Mouse (Mus musculus) MEL (cell line): ENCODE results near the gene Cysrt1. TPM values are rescaled to one million over a fixed set of nuclear protein-coding genes. Genes with fewer than 3 reads are reported as not detected.

Experiments
- CHD1 ChIP-seq: IDR thresholded peaks from 2 replicates; pipeline ENCODE4 v1.6.1; 2012; ENCODE audit warnings: low read depth, mild to moderate bottlenecking, inconsistent platforms, low read length, improper control_type of control experiment
- SIN3A ChIP-seq: IDR thresholded peaks from 2 replicates; pipeline ENCODE4 v1.6.1; 2012; ENCODE audit warnings: low read length, improper control_type of control experiment, inconsistent platforms
- polyA plus RNA-seq, 2 experiments: library from polyadenylated mRNA; stranded (reverse) in 1 of 2; unstranded in 1 of 2; fragments of >175 nt in 1 of 2; fragments of >200 nt in 1 of 2; gene quantifications; 2 replicates each; pipeline versions ENCODE4 v1.2.1 to v1.2.4; 2012; ENCODE audit warnings: low replicate concordance in 2 of 2, low read depth in 1 of 2; ENCODE audit not compliant: insufficient read length in 2 of 2, insufficient read depth in 1 of 2, missing spikeins in 1 of 2
- total RNA-seq: library from RNA; depleted of rRNA; stranded (reverse); fragments of 300-350 nt; gene quantifications from 2 replicates; pipeline ENCODE4 v1.2.3, GENCODE M21; 2012; rRNA removed

The Cysrt1 gene
- total and polyA plus RNA-seq, 3 experiments: 0.15 to 0.19 TPM; not detected in 1

GRCm38 (mm10) chr2:25193330-25193770, 48.9 kb downstream of the Cysrt1 start (continued):
- TF ChIP-seq SIN3A (peak; percentile 95), CHD1 (no peak)

Other genes with a start within 250 kb of the Cysrt1 start
Only the 30 nearest of the 31 such genes appear.
- 10.9 and 13.3 TPM in 2 replicates for gene Nsmf, start 188.1 kb downstream of the Cysrt1 start, total RNA-seq
- 10 to 100 TPM in 1 of 2 experiments, not detected in 1; 25.8 TPM for gene Nsmf, start 188.1 kb downstream of the Cysrt1 start, polyA plus RNA-seq
- not detected in 2 replicates for gene Entpd8, start 162.1 kb downstream of the Cysrt1 start, total RNA-seq
- gene Entpd8, start 162.1 kb downstream of the Cysrt1 start, polyA plus RNA-seq: not detected
- gene Noxa1, start 147.3 kb downstream of the Cysrt1 start, total RNA-seq: 0.08 TPM in 1 of 2 replicates, not detected in the other
- gene Noxa1, start 147.3 kb downstream of the Cysrt1 start, polyA plus RNA-seq: under 1 TPM in 1 of 2 experiments, not detected in 1; 0.10 TPM
- 6.3 and 6.5 TPM in 2 replicates for gene Nrarp, start 61.7 kb downstream of the Cysrt1 start, total RNA-seq
- gene Nrarp, start 61.7 kb downstream of the Cysrt1 start, polyA plus RNA-seq: 10 to 100 TPM in 1 of 2 experiments, not detected in 1; 12.3 TPM
- gene Tor4a, start 45.6 kb downstream of the Cysrt1 start, total RNA-seq: 7.6 and 9.1 TPM in 2 replicates
- 10 to 100 TPM in 1 of 2 experiments, not detected in 1; 13.7 TPM for gene Tor4a, start 45.6 kb downstream of the Cysrt1 start, polyA plus RNA-seq
- 62.9 and 63.1 TPM in 2 replicates for gene Nelfb, start 31.0 kb downstream of the Cysrt1 start, total RNA-seq
- 10 to 100 TPM in 1 of 2 experiments, not detected in 1; 83.5 TPM for gene Nelfb, start 31.0 kb downstream of the Cysrt1 start, polyA plus RNA-seq
- not detected in 2 replicates for gene Stpg3, start 27.8 kb downstream of the Cysrt1 start, total RNA-seq
- gene Stpg3, start 27.8 kb downstream of the Cysrt1 start, polyA plus RNA-seq: under 1 TPM in 1 of 2 experiments, not detected in 1; 0.07 TPM
- gene Fam166a, start 23.7 kb downstream of the Cysrt1 start, total RNA-seq: 1.1 TPM in 1 of 2 replicates, not detected in the other
- gene Fam166a, start 23.7 kb downstream of the Cysrt1 start, polyA plus RNA-seq: 10 to 100 TPM in 1 of 2 experiments, not detected in 1; 15.6 TPM
- gene Tubb4b, start 17.8 kb downstream of the Cysrt1 start, total RNA-seq: 979 and 1,089 TPM in 2 replicates
- 1,000 to 10,000 TPM in 1 of 2 experiments, 100 to 1,000 TPM in 1; 183 to 1,037 TPM for gene Tubb4b, start 17.8 kb downstream of the Cysrt1 start, polyA plus RNA-seq
- 0.04 TPM in 1 of 2 replicates, not detected in the other for gene Slc34a3, start 8.1 kb downstream of the Cysrt1 start, total RNA-seq
- gene Slc34a3, start 8.1 kb downstream of the Cysrt1 start, polyA plus RNA-seq: under 1 TPM in 1 of 2 experiments, not detected in 1; 0.03 TPM
- gene Rnf224, start 5.7 kb downstream of the Cysrt1 start, total RNA-seq: not detected in 2 replicates
- under 1 TPM in 1 of 2 experiments, not detected in 1; 0.10 TPM for gene Rnf224, start 5.7 kb downstream of the Cysrt1 start, polyA plus RNA-seq
- 6.0 and 7.4 TPM in 2 replicates for gene Rnf208, start 197 bp downstream of the Cysrt1 start, total RNA-seq
- 10 to 100 TPM in 1 of 2 experiments, not detected in 1; 21.8 TPM for gene Rnf208, start 197 bp downstream of the Cysrt1 start, polyA plus RNA-seq
- gene AL732309.1, start 4.4 kb upstream of the Cysrt1 start, total RNA-seq: 8.2 and 11.5 TPM in 2 replicates
- gene AL732309.1, start 4.4 kb upstream of the Cysrt1 start, polyA plus RNA-seq: 1 to 10 TPM in 1 of 2 experiments, not detected in 1; 4.8 TPM
- gene Tmem203, start 13.0 kb upstream of the Cysrt1 start, total RNA-seq: 8.1 and 8.4 TPM in 2 replicates
- gene Tmem203, start 13.0 kb upstream of the Cysrt1 start, polyA plus RNA-seq: 10 to 100 TPM in 1 of 2 experiments, not detected in 1; 17.0 TPM
- 26.1 and 32.9 TPM in 2 replicates for gene Tprn, start 20.2 kb upstream of the Cysrt1 start, total RNA-seq
- gene Tprn, start 20.2 kb upstream of the Cysrt1 start, polyA plus RNA-seq: 10 to 100 TPM in 1 of 2 experiments, not detected in 1; 50.8 TPM
- 194 and 226 TPM in 2 replicates for gene Ssna1, start 30.0 kb upstream of the Cysrt1 start, total RNA-seq
- 100 to 1,000 TPM in 1 of 2 experiments, not detected in 1; 158 TPM for gene Ssna1, start 30.0 kb upstream of the Cysrt1 start, polyA plus RNA-seq
- 9.8 and 10.3 TPM in 2 replicates for gene Anapc2, start 30.0 kb upstream of the Cysrt1 start, total RNA-seq
- gene Anapc2, start 30.0 kb upstream of the Cysrt1 start, polyA plus RNA-seq: 10 to 100 TPM in 1 of 2 experiments, not detected in 1; 67.0 TPM
- gene Tmem210, start 45.7 kb upstream of the Cysrt1 start, total RNA-seq: not detected in 2 replicates
- gene Tmem210, start 45.7 kb upstream of the Cysrt1 start, polyA plus RNA-seq: not detected
- gene Lrrc26, start 47.5 kb upstream of the Cysrt1 start, total RNA-seq: not detected in 2 replicates
- not detected for gene Lrrc26, start 47.5 kb upstream of the Cysrt1 start, polyA plus RNA-seq
- gene Grin1, start 76.7 kb upstream of the Cysrt1 start, total RNA-seq: not detected in 2 replicates
- gene Grin1, start 76.7 kb upstream of the Cysrt1 start, polyA plus RNA-seq: under 1 TPM in 1 of 2 experiments, not detected in 1; 0.07 TPM
- gene Man1b1, start 89.9 kb upstream of the Cysrt1 start, total RNA-seq: 37.7 and 49.6 TPM in 2 replicates
- 10 to 100 TPM in 1 of 2 experiments, not detected in 1; 50.1 TPM for gene Man1b1, start 89.9 kb upstream of the Cysrt1 start, polyA plus RNA-seq
- 24.0 and 25.9 TPM in 2 replicates for gene Dpp7, start 113.9 kb upstream of the Cysrt1 start, total RNA-seq
- 10 to 100 TPM in 1 of 2 experiments, not detected in 1; 24.6 TPM for gene Dpp7, start 113.9 kb upstream of the Cysrt1 start, polyA plus RNA-seq
- gene Uap1l1, start 123.2 kb upstream of the Cysrt1 start, total RNA-seq: 3.6 and 4.7 TPM in 2 replicates
- gene Uap1l1, start 123.2 kb upstream of the Cysrt1 start, polyA plus RNA-seq: 10 to 100 TPM in 1 of 2 experiments, not detected in 1; 12.6 TPM
- 39.7 and 51.9 TPM in 2 replicates for gene Sapcd2, start 129.9 kb upstream of the Cysrt1 start, total RNA-seq
- gene Sapcd2, start 129.9 kb upstream of the Cysrt1 start, polyA plus RNA-seq: 10 to 100 TPM in 1 of 2 experiments, not detected in 1; 58.2 TPM
- not detected in 2 replicates for gene Entpd2, start 153.4 kb upstream of the Cysrt1 start, total RNA-seq
- not detected for gene Entpd2, start 153.4 kb upstream of the Cysrt1 start, polyA plus RNA-seq
- not detected in 2 replicates for gene Npdc1, start 156.9 kb upstream of the Cysrt1 start, total RNA-seq
- not detected for gene Npdc1, start 156.9 kb upstream of the Cysrt1 start, polyA plus RNA-seq
- gene Fut7, start 180.8 kb upstream of the Cysrt1 start, total RNA-seq: 0.08 and 0.10 TPM in 2 replicates
- gene Fut7, start 180.8 kb upstream of the Cysrt1 start, polyA plus RNA-seq: under 1 TPM in 1 of 2 experiments, not detected in 1; 0.21 TPM
- gene Abca2, start 186.3 kb upstream of the Cysrt1 start, total RNA-seq: 8.7 and 10.4 TPM in 2 replicates
- 10 to 100 TPM in 1 of 2 experiments, not detected in 1; 42.2 TPM for gene Abca2, start 186.3 kb upstream of the Cysrt1 start, polyA plus RNA-seq
- gene Clic3, start 214.4 kb upstream of the Cysrt1 start, total RNA-seq: 0.23 and 0.27 TPM in 2 replicates
- gene Clic3, start 214.4 kb upstream of the Cysrt1 start, polyA plus RNA-seq: under 1 TPM in 1 of 2 experiments, not detected in 1; 0.15 TPM
- 13.2 and 18.5 TPM in 2 replicates for gene Paxx, start 218.6 kb upstream of the Cysrt1 start, total RNA-seq
- 10 to 100 TPM in 1 of 2 experiments, not detected in 1; 22.1 TPM for gene Paxx, start 218.6 kb upstream of the Cysrt1 start, polyA plus RNA-seq